Mouse (Mus musculus) kidney, postnatal 0 days (tissue): Measurements from ENCODE around the gene Csrnp3. TPM values are rescaled to one million over a fixed set of nuclear protein-coding genes. Genes with fewer than 3 reads are reported as not detected.
"Not testable (repeated sequence)": the region's sequence is repeated elsewhere in the genome, so short reads cannot be mapped to it uniquely, and the experiment has no call there.

Source experiments
- ATAC-seq: fragments of 200-750 bp; cut with Nextera tagmentation; replicated peaks from 2 replicates; pipeline ENCODE4 v1.8.0; 2017; ENCODE audit warnings: low read depth, moderate number of reproducible peaks, moderate TSS enrichment, moderate library complexity; ENCODE audit not compliant: low FRiP score
- DNase-seq: peaks from one replicate; pipeline ENCODE4 v3.0.0-alpha.2; 2016; ENCODE audit warnings: low spot score
- H3K27ac ChIP-seq: fragments of 300-500 bp; sonication (generic); 2 replicates; pipeline ENCODE4 v1.5.1; 2014; ENCODE audit warnings: mild to moderate bottlenecking
- H3K27me3 ChIP-seq: fragments of 300-500 bp; sonication (generic); 2 replicates; pipeline ENCODE4 v1.6.1; 2014; ENCODE audit warnings: low read length, mixed read lengths; ENCODE audit not compliant: insufficient read depth
- H3K36me3 ChIP-seq: fragments of 300-500 bp; sonication (generic); 2 replicates; pipeline ENCODE4 v1.6.1; 2014; ENCODE audit warnings: low read length, mixed read lengths; ENCODE audit not compliant: insufficient read depth
- H3K4me1 ChIP-seq: fragments of 300-500 bp; sonication (generic); replicated peaks from 2 replicates; pipeline ENCODE4 v1.6.1; 2014; ENCODE audit warnings: antibody characterized with exemption, low read length, mixed read lengths; ENCODE audit not compliant: insufficient read depth
- H3K4me2 ChIP-seq: fragments of 300-500 bp; sonication (generic); 2 replicates; pipeline ENCODE4 v1.6.1; 2014; ENCODE audit warnings: mild to moderate bottlenecking, low read length, moderate library complexity, mixed read lengths
- H3K4me3 ChIP-seq: fragments of 300-500 bp; sonication (generic); replicated peaks from 2 replicates; pipeline ENCODE4 v1.5.1; 2014; ENCODE audit warnings: low read depth, low read length
- H3K9ac ChIP-seq: fragments of 300-500 bp; sonication (generic); 2 replicates; pipeline ENCODE4 v1.6.1; 2014; ENCODE audit warnings: low read depth, low read length
- H3K9me3 ChIP-seq: fragments of 300-500 bp; sonication (generic); replicated peaks from 2 replicates; pipeline ENCODE4 v1.6.1; 2016; ENCODE audit warnings: low read length, inconsistent platforms, mixed read lengths
- CTCF ChIP-seq: IDR thresholded peaks from 2 replicates; pipeline ENCODE4 v1.5.1; 2016; ENCODE audit warnings: antibody characterized with exemption, low read depth, mild to moderate bottlenecking, moderate library complexity
- WGBS: fragments of 180-500 bp; shearing (Covaris S2); extraction: QIAGEN DNeasy Blood & Tissue Kit; methylation state at CpG from one replicate; pipeline ENCODE4 v1.1.7; 2014; 5-methylcytosine and 5-hydroxymethylcytosine counted together
- polyA plus RNA-seq: library from polyadenylated mRNA; unstranded; fragments of >200 nt; fragmentation: Nextera tagmentation; extraction: Ambion mirVana; gene quantifications from 2 replicates; pipeline ENCODE4 v1.2.1, GENCODE M21; 2015

The Csrnp3 gene
- polyA plus RNA-seq, 1 experiment from 2014 or later = 1.5 TPM

- no peaks in the 10 kb centered on the region for H3K27me3 ChIP-seq
- peak overlapping the region; percentile 37 for H3K4me3 ChIP-seq
- no peak for TF ChIP-seq CTCF
- no peaks in the 10 kb centered on the region for H3K36me3 ChIP-seq
- H3K9ac ChIP-seq = peak overlapping the region; percentile 24; the same call in 1 of the 2 replicates
- no peaks in the 10 kb centered on the region for H3K4me1 ChIP-seq
- H3K9me3 ChIP-seq = no peaks in the 10 kb centered on the region
- H3K4me2 ChIP-seq = peak overlapping the region; percentile 60
- ATAC-seq (no peak), DNase-seq (peak; percentile 35)
- 3% methylated on average over 22 of the region's 22 CpGs for WGBS
- no peak overlapping the region for H3K27ac ChIP-seq
Measured at GRCm38 (mm10) chr2:65846000-65846755, 611 bp downstream of the Csrnp3 start.

DNA sequence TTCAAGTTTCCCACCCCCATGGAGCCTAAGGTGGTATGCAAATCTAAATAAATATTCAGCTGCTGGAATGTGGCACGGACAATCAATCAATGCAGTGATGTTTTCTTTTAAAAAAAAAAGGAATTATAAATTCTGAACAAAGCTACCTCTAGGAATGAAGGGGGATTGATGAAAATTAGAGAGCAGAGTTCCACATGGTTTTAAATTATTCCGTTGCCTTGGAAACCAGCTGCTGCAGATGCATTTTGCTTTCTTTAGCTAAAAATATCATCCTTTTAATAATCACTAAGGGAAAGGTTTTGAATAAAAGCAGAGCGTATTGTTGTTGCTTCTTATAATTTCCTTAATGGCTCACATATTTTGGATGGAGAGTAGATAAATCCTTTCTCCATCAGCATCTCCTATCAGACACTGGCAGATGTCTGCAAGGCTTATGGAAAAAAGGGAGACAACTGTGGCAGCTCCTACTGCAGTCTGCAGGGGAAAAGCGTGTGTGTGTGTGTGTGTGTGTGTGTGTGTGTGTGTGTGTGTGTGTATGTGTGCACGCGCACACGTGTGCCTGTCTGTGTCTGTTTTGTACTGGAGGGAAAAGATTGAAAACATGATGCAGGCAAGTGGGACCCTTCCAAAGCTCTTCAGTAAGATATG lies 2.0 kb downstream of the Csrnp3 start:
- H3K27me3 ChIP-seq = no peaks in the 10 kb centered on the region
- H3K4me2 ChIP-seq = no peak overlapping the region
- no peaks in the 10 kb centered on the region for H3K4me1 ChIP-seq
- no peak for ATAC-seq
- no peak for TF ChIP-seq CTCF
- H3K9me3 ChIP-seq = no peaks in the 10 kb centered on the region
- WGBS = 51% methylated on average over 7 of the region's 7 CpGs
- DNase-seq = peak; percentile 11
- H3K4me3 ChIP-seq = no peak overlapping the region
- H3K9ac ChIP-seq = no peak overlapping the region
- no peak overlapping the region for H3K27ac ChIP-seq
- no peaks in the 10 kb centered on the region for H3K36me3 ChIP-seq

DNA sequence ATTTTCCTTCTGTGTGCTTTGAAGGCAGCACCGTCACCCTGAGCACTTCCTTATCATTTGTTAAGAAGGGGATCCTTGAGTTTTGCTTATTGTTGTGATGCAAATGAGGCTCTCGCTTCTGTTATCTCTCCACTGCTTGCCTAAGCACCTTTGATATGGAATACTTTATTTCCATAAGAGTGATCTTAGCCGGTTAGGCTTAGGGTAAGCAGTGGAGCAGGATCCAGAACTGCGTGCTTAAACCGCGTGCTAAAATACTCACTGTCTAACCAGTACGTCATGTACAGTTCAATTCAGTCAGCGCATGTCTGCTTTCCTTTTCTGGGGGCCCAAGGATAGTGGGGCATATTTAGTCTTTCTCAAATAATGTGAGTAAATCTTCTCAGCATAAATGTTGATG lies 3.1 kb downstream of the Csrnp3 start:
- H3K9ac ChIP-seq = no peak overlapping the region
- H3K4me1 ChIP-seq = no peaks in the 10 kb centered on the region
- 60% methylated on average over 8 of the region's 8 CpGs for WGBS
- no peaks in the 10 kb centered on the region for H3K36me3 ChIP-seq
- H3K4me2 ChIP-seq = no peak overlapping the region
- H3K27ac ChIP-seq = no peak overlapping the region
- no peaks in the 10 kb centered on the region for H3K27me3 ChIP-seq
- DNase-seq = no peak
- no peak overlapping the region for H3K4me3 ChIP-seq
- no peaks in the 10 kb centered on the region for H3K9me3 ChIP-seq
- ATAC-seq = no peak
- no peak for TF ChIP-seq CTCF

DNA sequence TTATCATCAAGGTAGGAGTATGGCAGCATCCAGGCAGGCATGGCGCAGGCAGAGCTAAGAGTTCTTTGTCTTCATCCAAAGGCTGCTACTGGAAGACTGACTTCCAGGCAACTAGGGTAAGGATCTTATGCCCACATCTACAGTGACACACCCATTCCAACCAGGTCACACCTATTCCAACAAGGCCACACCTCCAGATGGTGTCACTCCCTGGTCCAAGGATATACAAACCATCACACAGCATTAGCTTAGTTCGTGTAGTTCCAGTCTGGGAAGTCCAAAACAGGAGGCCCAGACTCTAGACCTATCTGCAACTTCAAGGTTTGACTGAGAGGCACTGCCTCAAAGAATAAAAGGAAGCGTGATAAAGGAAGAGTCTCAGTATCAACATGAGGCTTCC lies 4.7 kb downstream of the Csrnp3 start:
- not testable (repeated sequence) for H3K27me3 ChIP-seq, H3K27ac ChIP-seq, H3K4me3 ChIP-seq, H3K36me3 ChIP-seq, H3K4me1 ChIP-seq, H3K9ac ChIP-seq, H3K4me2 ChIP-seq, H3K9me3 ChIP-seq, DNase-seq, ATAC-seq
- 91% methylated on average over 3 of the region's 3 CpGs for WGBS

DNA sequence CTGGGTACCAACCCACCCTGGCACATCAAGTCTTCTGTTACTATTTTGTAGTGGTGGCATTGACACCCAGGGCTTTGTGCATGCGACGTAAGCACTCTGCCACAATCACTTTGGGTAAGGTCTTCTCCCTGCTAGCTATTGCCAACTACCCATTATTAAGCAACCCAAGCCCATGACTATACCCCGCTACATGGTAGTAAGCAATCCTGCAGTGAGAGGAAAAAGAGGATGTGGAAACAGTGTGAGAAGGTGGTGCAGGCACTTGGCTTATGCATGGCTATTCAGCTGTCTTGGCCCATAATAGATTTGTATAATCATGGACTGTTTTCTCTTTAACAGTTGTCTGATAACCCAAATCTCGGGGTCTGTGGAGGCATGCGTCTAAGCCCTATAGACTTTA lies 11.2 kb downstream of the Csrnp3 start:
- Histone ChIP-seq H3K4me1 (no peaks in the 10 kb centered on the region), H3K9me3 (no peaks in the 10 kb centered on the region), H3K27ac (no peak overlapping the region), H3K27me3 (no peaks in the 10 kb centered on the region), H3K36me3 (no peaks in the 10 kb centered on the region), H3K4me3 (no peak overlapping the region), H3K4me2 (no peak overlapping the region), H3K9ac (no peak overlapping the region)
- WGBS = 95% methylated on average over 5 of the region's 5 CpGs
- no peak for DNase-seq
- no peak for TF ChIP-seq CTCF
- no peak for ATAC-seq

- WGBS = 85% methylated on average over 18 of the region's 18 CpGs
- H3K9me3 ChIP-seq = no peaks in the 10 kb centered on the region
- DNase-seq (no peak), ATAC-seq (no peak)
- no peaks in the 10 kb centered on the region for H3K36me3 ChIP-seq
- no peak overlapping the region for H3K9ac ChIP-seq
- no peaks in the 10 kb centered on the region for H3K4me1 ChIP-seq
- no peaks in the 10 kb centered on the region for H3K27me3 ChIP-seq
- H3K27ac ChIP-seq = no peak overlapping the region
- H3K4me2 ChIP-seq = no peak overlapping the region
- no peak overlapping the region for H3K4me3 ChIP-seq
- TF ChIP-seq CTCF = no peak
Measured at GRCm38 (mm10) chr2:65859767-65860727, 14.5 kb downstream of the Csrnp3 start.
